Mouse (Mus musculus) intestine, embryonic 14.5 days (tissue): ENCODE results near the gene Cxcl15. TPM values are rescaled to one million over a fixed set of nuclear protein-coding genes. Genes with fewer than 3 reads are reported as not detected.

Source experiments
- ATAC-seq: fragments of 200-750 bp; cut with Nextera tagmentation; replicated peaks from 2 replicates; pipeline ENCODE4 v1.8.0; 2017; ENCODE audit warnings: low read depth, moderate number of reproducible peaks, moderate TSS enrichment, moderate library complexity; ENCODE audit not compliant: low FRiP score, low TSS enrichment
- DNase-seq: peaks from one replicate; pipeline ENCODE4 v3.0.0-alpha.2; 2018; ENCODE audit warnings: low spot score
- H3K27ac ChIP-seq: fragments of 300-500 bp; sonication (generic); 2 replicates; pipeline ENCODE4 v1.5.1; 2014; ENCODE audit warnings: low read depth, mild to moderate bottlenecking, control low read depth
- H3K27me3 ChIP-seq: fragments of 300-500 bp; sonication (generic); replicated peaks from 2 replicates; pipeline ENCODE4 v1.6.1; 2014; ENCODE audit warnings: low read length, control low read depth; ENCODE audit not compliant: control insufficient read depth, insufficient read depth
- H3K36me3 ChIP-seq: fragments of 300-500 bp; sonication (generic); 2 replicates; pipeline ENCODE4 v1.6.1; 2014; ENCODE audit warnings: low read length, control low read depth; ENCODE audit not compliant: control insufficient read depth, insufficient read depth
- H3K4me1 ChIP-seq: fragments of 300-500 bp; sonication (generic); replicated peaks from 2 replicates; pipeline ENCODE4 v1.6.1; 2014; ENCODE audit warnings: low read length, control low read depth, mixed read lengths; ENCODE audit not compliant: control insufficient read depth, insufficient read depth
- H3K4me2 ChIP-seq: fragments of 300-500 bp; sonication (generic); 2 replicates; pipeline ENCODE4 v1.6.1; 2014; ENCODE audit warnings: low read length
- H3K4me3 ChIP-seq: fragments of 300-500 bp; sonication (generic); 2 replicates; pipeline ENCODE4 v1.5.1; 2014; ENCODE audit warnings: low read depth, low read length, control low read depth, mixed read lengths
- H3K9ac ChIP-seq: fragments of 300-500 bp; sonication (generic); 2 replicates; pipeline ENCODE4 v1.6.1; 2014; ENCODE audit warnings: mild to moderate bottlenecking, low read length
- H3K9me3 ChIP-seq: fragments of 300-500 bp; sonication (generic); 2 replicates; pipeline ENCODE4 v1.6.1; 2016; ENCODE audit warnings: low read length, control low read depth; ENCODE audit not compliant: control insufficient read depth
- WGBS: fragments of 180-500 bp; shearing (Covaris S2); extraction: QIAGEN DNeasy Blood & Tissue Kit; methylation state at CpG from one replicate; pipeline ENCODE4 v1.1.7; 2014; 5-methylcytosine and 5-hydroxymethylcytosine counted together
- polyA plus RNA-seq: library from polyadenylated mRNA; unstranded; fragments of >200 nt; fragmentation: Nextera tagmentation; extraction: Ambion mirVana; gene quantifications from 2 replicates; pipeline ENCODE4 v1.2.1, GENCODE M21; 2014

Gene Cxcl15
- 0.19 TPM in 1 of 2 replicates, not detected in the other for polyA plus RNA-seq

GRCm38 (mm10) chr5:90794195-90794625 is at the start of gene Cxcl15:
TSS of gene Cxcl15 (plus strand) at chr5:90794534.
- Histone ChIP-seq H3K36me3 (no peaks in the 10 kb centered on the region), H3K27ac (no peak within 1 kb of the TSS), H3K4me2 (no peak within 1 kb of the TSS), H3K4me3 (no peak within 1 kb of the TSS), H3K27me3 (no peaks in the 10 kb centered on the region), H3K4me1 (no peaks in the 10 kb centered on the region), H3K9me3 (no peaks in the 10 kb centered on the region), H3K9ac (no peak within 1 kb of the TSS)
- DNase-seq, result no peak
- 52% methylated on average over 5 of the region's 5 CpGs for WGBS
- ATAC-seq, result no peak

- ATAC-seq (no peak), DNase-seq (no peak)
- H3K4me3 ChIP-seq, result no peak overlapping the region
- no peaks in the 10 kb centered on the region for H3K9me3 ChIP-seq
- 0 out of 2 replicates have a peak, but pooled peaks cover under 1% of the 10 kb centered on the region for H3K27me3 ChIP-seq
- WGBS, result 96% methylated on average over 1 of the region's 1 CpGs
- H3K27ac ChIP-seq, result no peak overlapping the region
- no peak overlapping the region for H3K9ac ChIP-seq
- H3K4me2 ChIP-seq, result no peak overlapping the region
- H3K36me3 ChIP-seq, result no peaks in the 10 kb centered on the region
- peaks cover 14% of the 10 kb centered on the region for H3K4me1 ChIP-seq
Observed at GRCm38 (mm10) chr5:90753934-90754333, 40.4 kb upstream of the Cxcl15 start.

- H3K36me3 ChIP-seq, result no peaks in the 10 kb centered on the region
- WGBS, result 35% methylated on average over 5 of the region's 5 CpGs
- H3K4me1 ChIP-seq, result peaks cover 20% of the 10 kb centered on the region
- no peak for DNase-seq
- H3K27ac ChIP-seq, result no peak overlapping the region
- no peaks in the 10 kb centered on the region for H3K9me3 ChIP-seq
- H3K4me3 ChIP-seq, result no peak overlapping the region
- H3K27me3 ChIP-seq, result peaks cover 9% of the 10 kb centered on the region
- ATAC-seq, result no peak
- no peak overlapping the region for H3K9ac ChIP-seq
- no peak overlapping the region for H3K4me2 ChIP-seq
Observed at GRCm38 (mm10) chr5:90758020-90758605, 36.2 kb upstream of the Cxcl15 start.

- H3K36me3 ChIP-seq, result no peaks in the 10 kb centered on the region
- H3K4me3 ChIP-seq, result peak within 1 kb of the TSS; percentile 37
- peaks cover 9% of the 10 kb centered on the region for H3K27me3 ChIP-seq
- ATAC-seq (no peak), DNase-seq (peak; percentile 59)
- peaks cover 20% of the 10 kb centered on the region for H3K4me1 ChIP-seq
- H3K4me2 ChIP-seq, result peak within 1 kb of the TSS; percentile 77
- H3K27ac ChIP-seq, result no peak within 1 kb of the TSS
- H3K9me3 ChIP-seq, result no peaks in the 10 kb centered on the region
- H3K9ac ChIP-seq, result peak within 1 kb of the TSS; percentile 27; the same call in 1 of the 2 replicates
- WGBS, result 4% methylated on average over 32 of the region's 32 CpGs
Observed at GRCm38 (mm10) chr5:90759077-90760065, 35.0 kb upstream of the Cxcl15 start, which contains the start of gene Cxcl5. TSS of gene Cxcl5 (plus strand) at chr5:90759360.

- Histone ChIP-seq H3K9me3 (no peaks in the 10 kb centered on the region), H3K4me2 (no peak overlapping the region), H3K4me3 (no peak overlapping the region), H3K36me3 (no peaks in the 10 kb centered on the region), H3K27me3 (peaks cover 9% of the 10 kb centered on the region), H3K9ac (no peak overlapping the region), H3K4me1 (peaks cover 20% of the 10 kb centered on the region), H3K27ac (no peak overlapping the region)
- ATAC-seq (no peak), DNase-seq (no peak)
- WGBS, result 41% methylated on average over 4 of the region's 4 CpGs
Observed at GRCm38 (mm10) chr5:90760303-90760702, 34.0 kb upstream of the Cxcl15 start.

- no peak for ATAC-seq
- Histone ChIP-seq H3K4me2 (no peak overlapping the region), H3K27ac (no peak overlapping the region), H3K9ac (no peak overlapping the region), H3K27me3 (peaks cover 9% of the 10 kb centered on the region), H3K4me1 (peaks cover 20% of the 10 kb centered on the region), H3K36me3 (no peaks in the 10 kb centered on the region), H3K9me3 (no peaks in the 10 kb centered on the region), H3K4me3 (no peak overlapping the region)
- WGBS, result 87% methylated on average over 2 of the region's 2 CpGs
- no peak for DNase-seq
Observed at GRCm38 (mm10) chr5:90760844-90761243, 33.5 kb upstream of the Cxcl15 start.

GRCm38 (mm10) chr5:90761834-90762233 is 32.5 kb upstream of the Cxcl15 start:
- no peak overlapping the region for H3K9ac ChIP-seq
- H3K4me3 ChIP-seq, result no peak overlapping the region
- no peaks in the 10 kb centered on the region for H3K36me3 ChIP-seq
- DNase-seq, result no peak
- peaks cover 9% of the 10 kb centered on the region for H3K27me3 ChIP-seq
- no peaks in the 10 kb centered on the region for H3K9me3 ChIP-seq
- H3K4me1 ChIP-seq, result peaks cover 20% of the 10 kb centered on the region
- WGBS, result 81% methylated on average over 3 of the region's 3 CpGs
- ATAC-seq, result no peak
- no peak overlapping the region for H3K27ac ChIP-seq
- no peak overlapping the region for H3K4me2 ChIP-seq

- H3K36me3 ChIP-seq, result no peaks in the 10 kb centered on the region
- H3K27ac ChIP-seq, result no peak overlapping the region
- H3K27me3 ChIP-seq, result peaks cover 7% of the 10 kb centered on the region
- H3K9me3 ChIP-seq, result no peaks in the 10 kb centered on the region
- no peak for DNase-seq
- no peak overlapping the region for H3K4me3 ChIP-seq
- peaks cover 5% of the 10 kb centered on the region for H3K4me1 ChIP-seq
- WGBS, result 73% methylated on average over 12 of the region's 12 CpGs
- no peak overlapping the region for H3K9ac ChIP-seq
- ATAC-seq, result no peak
- no peak overlapping the region for H3K4me2 ChIP-seq
Observed at GRCm38 (mm10) chr5:90763912-90764665, 30.2 kb upstream of the Cxcl15 start.
